In the genomic region with DNA sequence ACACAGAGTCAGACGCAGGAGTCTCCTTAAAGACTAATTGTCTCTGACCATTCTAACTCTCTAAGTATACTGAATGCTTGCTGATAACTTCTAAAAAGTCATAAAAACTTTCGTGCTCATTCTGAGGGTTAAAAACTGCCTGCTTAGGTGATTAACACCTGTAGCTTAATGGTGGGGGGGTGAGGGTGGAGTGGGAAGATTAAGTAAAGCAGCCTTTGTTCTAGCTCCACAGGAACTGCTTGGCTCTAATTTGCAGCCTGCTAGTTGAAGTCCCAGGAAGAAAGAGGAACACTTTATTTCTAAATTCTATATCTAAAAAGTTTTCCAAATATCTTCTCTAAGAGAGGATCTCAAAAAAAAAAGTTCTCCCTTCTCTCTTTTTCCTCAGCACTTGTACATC, we compare ENCODE assay signal across 41 mouse cellular contexts. TPM values are rescaled to one million over a fixed set of nuclear protein-coding genes. Genes with fewer than 3 reads are reported as not detected.
"Had no signal": no experiment of that assay in that cellular context is flagged by ENCODE, and none has a peak within 500 bp of the region (broad histone marks: within the 10 kb centered on the region; RNA-seq: fewer than 3 reads in every experiment).

No protein-coding gene starts in this region.

- H3K9ac ChIP-seq: heart, embryonic 12.5 days; heart, embryonic 13.5 days; heart, embryonic 15.5 days; hindbrain, embryonic 12.5 days; hindbrain, embryonic 13.5 days; hindbrain, embryonic 14.5 days; hindbrain, embryonic 15.5 days; kidney, embryonic 15.5 days had no signal

- H3K4me3 ChIP-seq: heart, embryonic 10.5 days; heart, embryonic 12.5 days; heart, embryonic 13.5 days; heart, embryonic 15.5 days; hindbrain, embryonic 10.5 days; hindbrain, embryonic 12.5 days; hindbrain, embryonic 13.5 days; hindbrain, embryonic 15.5 days; kidney, embryonic 15.5 days; layer of hippocampus, adult 2 months; left cerebral cortex, adult 2 months had no signal

- DNase-seq: heart, postnatal 10 days; heart, postnatal 14 days; heart, postnatal 36 days; heart, postnatal 4 days; kidney, adult 11 months; kidney, adult 18-20 months; kidney, adult 2 months; kidney, adult 8-10 months; kidney, adult 9 months; kidney, postnatal 10 days; kidney, postnatal 14 days; kidney, postnatal 25 days; kidney, postnatal 36 days; kidney, postnatal 4 days; layer of hippocampus, adult 9-11 months; layer of hippocampus, postnatal 36 days had no signal

- H3K4me1 ChIP-seq: heart, embryonic 10.5 days; heart, embryonic 12.5 days; heart, embryonic 13.5 days; heart, embryonic 15.5 days; hindbrain, embryonic 10.5 days; hindbrain, embryonic 12.5 days; hindbrain, embryonic 13.5 days; hindbrain, embryonic 15.5 days; kidney, embryonic 15.5 days had no signal

- H3K27ac ChIP-seq: heart, embryonic 10.5 days; heart, embryonic 13.5 days; heart, embryonic 15.5 days; hindbrain, embryonic 10.5 days; hindbrain, embryonic 12.5 days; hindbrain, embryonic 13.5 days; hindbrain, embryonic 14.5 days; hindbrain, embryonic 15.5 days; hindbrain, postnatal 0 days; kidney, embryonic 15.5 days; kidney, postnatal 0 days; layer of hippocampus, adult 2 months; left cerebral cortex, adult 2 months had no signal

- H3K9me3 ChIP-seq: heart, embryonic 10.5 days; heart, embryonic 12.5 days; heart, embryonic 15.5 days; hindbrain, embryonic 10.5 days; hindbrain, embryonic 12.5 days; hindbrain, embryonic 13.5 days; hindbrain, embryonic 15.5 days; kidney, embryonic 15.5 days had no signal

- H3K27me3 ChIP-seq: heart, embryonic 12.5 days; heart, embryonic 13.5 days; heart, embryonic 15.5 days; hindbrain, embryonic 12.5 days; hindbrain, embryonic 13.5 days; hindbrain, embryonic 15.5 days; kidney, embryonic 15.5 days had no signal

- H3K4me2 ChIP-seq: heart, embryonic 11.5 days; heart, embryonic 12.5 days; heart, embryonic 13.5 days; heart, embryonic 15.5 days; hindbrain, embryonic 12.5 days; hindbrain, embryonic 13.5 days; hindbrain, embryonic 14.5 days; hindbrain, embryonic 15.5 days; kidney, embryonic 15.5 days had no signal

- H3K36me3 ChIP-seq: heart, embryonic 10.5 days; heart, embryonic 12.5 days; heart, embryonic 13.5 days; heart, embryonic 15.5 days; hindbrain, embryonic 10.5 days; hindbrain, embryonic 12.5 days; hindbrain, embryonic 13.5 days; hindbrain, embryonic 15.5 days; kidney, embryonic 15.5 days had no signal

- ATAC-seq: hindbrain, embryonic 16.5 days; hindbrain, postnatal 0 days; inflammation-experienced regulatory T-cells, adult 6 months had no signal

RNA-seq across cellular contexts. Expression of a gene that starts 10.2 kb away (rescaled TPM):
- polyA plus RNA-seq: heart, embryonic 10.5 days; heart, embryonic 11.5 days; heart, embryonic 12.5 days; heart, embryonic 13.5 days; heart, embryonic 14.5 days; heart, embryonic 15.5 days; heart, embryonic 16.5 days; heart, postnatal 0 days; hindbrain, embryonic 10.5 days; hindbrain, embryonic 11.5 days; hindbrain, embryonic 12.5 days; hindbrain, embryonic 13.5 days; hindbrain, embryonic 14.5 days; hindbrain, embryonic 15.5 days; hindbrain, embryonic 16.5 days; hindbrain, postnatal 0 days; inflammation-experienced regulatory T-cells, adult 6 months; intestine, embryonic 14.5 days; kidney, adult 2 months; kidney, embryonic 14.5 days; kidney, embryonic 15.5 days; kidney, embryonic 16.5 days; kidney, postnatal 0 days; large intestine, adult 2 months had no signal

RNA-seq across cellular contexts. Expression of a gene that starts 13.0 kb away (rescaled TPM):
- polyA plus RNA-seq: heart, embryonic 10.5 days; heart, embryonic 11.5 days; heart, embryonic 12.5 days; heart, embryonic 13.5 days; heart, embryonic 14.5 days; heart, embryonic 15.5 days; heart, embryonic 16.5 days; heart, postnatal 0 days; hindbrain, embryonic 10.5 days; hindbrain, embryonic 11.5 days; hindbrain, embryonic 12.5 days; hindbrain, embryonic 13.5 days; hindbrain, embryonic 14.5 days; hindbrain, embryonic 15.5 days; hindbrain, embryonic 16.5 days; hindbrain, postnatal 0 days; inflammation-experienced regulatory T-cells, adult 6 months; intestine, embryonic 14.5 days; kidney, adult 2 months; kidney, embryonic 14.5 days; kidney, embryonic 15.5 days; kidney, embryonic 16.5 days; kidney, postnatal 0 days; large intestine, adult 2 months had no signal

RNA-seq across cellular contexts. Expression of a gene that starts 31.1 kb away (rescaled TPM):
- polyA plus RNA-seq: heart, embryonic 10.5 days; heart, embryonic 11.5 days; heart, embryonic 12.5 days; heart, embryonic 13.5 days; heart, embryonic 14.5 days; heart, embryonic 15.5 days; heart, embryonic 16.5 days; heart, postnatal 0 days; hindbrain, embryonic 10.5 days; hindbrain, embryonic 11.5 days; hindbrain, embryonic 12.5 days; hindbrain, embryonic 13.5 days; hindbrain, embryonic 14.5 days; hindbrain, embryonic 15.5 days; hindbrain, embryonic 16.5 days; hindbrain, postnatal 0 days; intestine, embryonic 14.5 days; kidney, adult 2 months; kidney, embryonic 14.5 days; kidney, embryonic 15.5 days; kidney, embryonic 16.5 days; kidney, postnatal 0 days; large intestine, adult 2 months had no signal
